Mouse (Mus musculus) G1E (cell line): Measurements from ENCODE around the gene Bcar1. TPM values are rescaled to one million over a fixed set of nuclear protein-coding genes. Genes with fewer than 3 reads are reported as not detected.

ENCODE experiments used
- ATAC-seq: 2 replicates; pipeline ENCODE4 v1.8.0; 2016; ENCODE audit warnings: mild to moderate bottlenecking; ENCODE audit not compliant: insufficient number of reproducible peaks, poor library complexity, low FRiP score, severe bottlenecking; ENCODE audit errors: extremely low read depth
- DNase-seq: peaks from one replicate; pipeline ENCODE4 v3.0.0; 2012; ENCODE audit warnings: low spot score
- H3K27me3 ChIP-seq: 2 replicates; pipeline ENCODE4 v1.6.1; 2012; ENCODE audit warnings: mild to moderate bottlenecking, low read length, inconsistent platforms; ENCODE audit not compliant: insufficient read depth
- H3K36me3 ChIP-seq: replicated peaks from 2 replicates; pipeline ENCODE3; 2012; ENCODE audit warnings: mild to moderate bottlenecking, inconsistent platforms
- H3K4me1 ChIP-seq: 2 replicates; pipeline ENCODE4 v1.6.1; 2012; ENCODE audit warnings: low read depth, low read length, inconsistent platforms, mixed read lengths; ENCODE audit not compliant: insufficient read depth
- H3K4me3 ChIP-seq: 2 replicates; pipeline ENCODE4 v1.5.1; 2012; ENCODE audit warnings: low read depth, mild to moderate bottlenecking, inconsistent platforms, low read length, moderate library complexity, mixed read lengths
- H3K9me3 ChIP-seq: replicated peaks from 2 replicates; pipeline ENCODE4 v1.6.1; 2012; ENCODE audit warnings: inconsistent platforms
- CTCF ChIP-seq: IDR thresholded peaks from 2 replicates; pipeline ENCODE4 v1.5.1; 2012; ENCODE audit warnings: low read depth, low read length, inconsistent platforms, mixed read lengths
- GATA1 ChIP-seq: IDR thresholded peaks from 2 replicates; pipeline ENCODE4 v1.6.1; 2012; ENCODE audit warnings: borderline replicate concordance, low read length, inconsistent platforms, mixed read lengths
- GATA2 ChIP-seq: IDR thresholded peaks from 2 replicates; pipeline ENCODE4 v1.6.1; 2012; ENCODE audit warnings: low read depth, low read length, inconsistent platforms, borderline replicate concordance
- POLR2AphosphoS5 ChIP-seq: IDR thresholded peaks from 2 replicates; pipeline ENCODE4 v1.6.1; 2012; ENCODE audit warnings: low read depth, low read length, inconsistent platforms; ENCODE audit not compliant: insufficient replicate concordance
- TAL1 ChIP-seq: conservative IDR thresholded peaks from 2 replicates; pipeline ENCODE4 v1.6.1; 2012; ENCODE audit warnings: low read depth, low read length, inconsistent platforms, mixed read lengths
- polyA plus RNA-seq: library from polyadenylated mRNA; stranded (reverse); fragments of >175 nt; gene quantifications from 2 replicates; pipeline ENCODE4 v1.2.3, GENCODE M21; 2012
- total RNA-seq, 2 experiments: library from RNA; stranded (forward) in 1 of 2; stranded (reverse) in 1 of 2; fragments of 200-1000 nt in 1 of 2; fragments of >200 nt in 1 of 2; fragmentation: Nextera tagmentation in 1 of 2; gene quantifications; 2 replicates each; pipeline ENCODE4 v1.2.3; 2014 to 2017

Bcar1 gene
- total and polyA plus RNA-seq, 3 experiments: 0.39 to 1.1 (median 1.0) TPM

GRCm38 (mm10) chr8:111735791-111736190, 7.8 kb downstream of the Bcar1 start:
- Histone ChIP-seq H3K4me3 (no peak overlapping the region), H3K4me1 (peaks cover 27% of the 10 kb centered on the region)

GRCm38 (mm10) chr8:111735335-111735761, 8.3 kb downstream of the Bcar1 start:
- no peak overlapping the region for H3K4me3 ChIP-seq
- H3K27me3 ChIP-seq: peaks cover 89% of the 10 kb centered on the region
- ATAC-seq: no peak
- peaks cover 27% of the 10 kb centered on the region for H3K4me1 ChIP-seq
- H3K9me3 ChIP-seq: no peaks in the 10 kb centered on the region
- no peaks in the 10 kb centered on the region for H3K36me3 ChIP-seq
- TF ChIP-seq GATA1 (no peak), TAL1 (no peak), POLR2AphosphoS5 (no peak)
- DNase-seq: no peak

More at GRCm38 (mm10) chr8:111735791-111736190, 7.8 kb downstream of the Bcar1 start:
- H3K9me3 ChIP-seq: no peaks in the 10 kb centered on the region
- ATAC-seq: no peak
- TF ChIP-seq GATA1: no peak
- TF ChIP-seq TAL1: no peak
- no peak for TF ChIP-seq GATA2
- no peaks in the 10 kb centered on the region for H3K36me3 ChIP-seq
- H3K27me3 ChIP-seq: peaks cover 89% of the 10 kb centered on the region
- no peak for DNase-seq

- H3K4me1 ChIP-seq: peaks cover 27% of the 10 kb centered on the region
- no peak overlapping the region for H3K4me3 ChIP-seq
- H3K36me3 ChIP-seq: no peaks in the 10 kb centered on the region
- TF ChIP-seq CTCF (no peak), GATA1 (no peak), TAL1 (no peak), GATA2 (no peak), POLR2AphosphoS5 (no peak)
- H3K9me3 ChIP-seq: no peaks in the 10 kb centered on the region
- DNase-seq: no peak
- peaks cover 90% of the 10 kb centered on the region for H3K27me3 ChIP-seq
- ATAC-seq: no peak
These were observed 9.2 kb downstream of the Bcar1 start for GRCm38 (mm10) chr8:111734244-111734960.

- DNase-seq (no peak), ATAC-seq (no peak)
- no peaks in the 10 kb centered on the region for H3K9me3 ChIP-seq
- H3K27me3 ChIP-seq: peaks cover 90% of the 10 kb centered on the region
- no peaks in the 10 kb centered on the region for H3K36me3 ChIP-seq
- TF ChIP-seq GATA1 (no peak), TAL1 (no peak), CTCF (no peak)
- H3K4me1 ChIP-seq: peaks cover 27% of the 10 kb centered on the region
- no peak overlapping the region for H3K4me3 ChIP-seq
These were observed 9.9 kb downstream of the Bcar1 start for GRCm38 (mm10) chr8:111733581-111734243.

GRCm38 (mm10) chr8:111732406-111733085, 11.1 kb downstream of the Bcar1 start:
- Histone ChIP-seq H3K9me3 (no peaks in the 10 kb centered on the region), H3K27me3 (peaks cover 97% of the 10 kb centered on the region), H3K4me1 (peaks cover 27% of the 10 kb centered on the region), H3K36me3 (no peaks in the 10 kb centered on the region), H3K4me3 (peak overlapping the region; percentile 75)
- ATAC-seq (no peak), DNase-seq (no peak)
- TF ChIP-seq POLR2AphosphoS5: no peak
- no peak for TF ChIP-seq TAL1
- no peak for TF ChIP-seq GATA1
- no peak for TF ChIP-seq GATA2
- TF ChIP-seq CTCF: no peak

GRCm38 (mm10) chr8:111732004-111732403, 11.6 kb downstream of the Bcar1 start:
- H3K9me3 ChIP-seq: no peaks in the 10 kb centered on the region
- H3K27me3 ChIP-seq: peaks cover 96% of the 10 kb centered on the region
- TF ChIP-seq GATA1 (no peak), POLR2AphosphoS5 (no peak), CTCF (no peak)
- peaks cover 27% of the 10 kb centered on the region for H3K4me1 ChIP-seq
- no peaks in the 10 kb centered on the region for H3K36me3 ChIP-seq
- peak; percentile 97 for DNase-seq
- H3K4me3 ChIP-seq: peak overlapping the region; percentile 75
- ATAC-seq: peak; percentile 94
